Mouse (Mus musculus) kidney, adult 8-10 months (tissue): ENCODE measurements around the gene Cgas.

Experiments used
- DNase-seq, 2 experiments: peaks; one replicate each; pipeline ENCODE4 v3.0.0; 2022

Gene Cgas

DNA sequence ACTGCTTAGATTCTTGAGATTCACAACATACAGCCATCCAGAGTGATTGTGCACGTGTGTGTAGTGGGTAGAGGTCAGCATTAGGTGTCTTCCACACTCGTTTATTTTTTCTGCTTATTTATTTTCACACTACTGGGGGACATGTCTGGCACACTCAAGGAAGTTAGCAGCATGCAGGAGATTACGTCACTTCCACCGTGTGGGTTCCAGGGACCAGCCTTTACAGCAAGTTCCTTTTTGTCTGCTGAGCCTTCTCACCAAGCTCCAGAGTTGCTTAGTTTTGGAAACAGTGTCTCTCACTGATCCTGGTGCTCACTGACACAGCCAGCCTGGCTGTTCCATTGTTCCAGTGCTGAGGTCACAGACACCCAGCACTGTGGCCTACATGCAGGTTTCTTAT is 8.3 kb upstream of the Cgas start:
- no peak for DNase-seq

DNA sequence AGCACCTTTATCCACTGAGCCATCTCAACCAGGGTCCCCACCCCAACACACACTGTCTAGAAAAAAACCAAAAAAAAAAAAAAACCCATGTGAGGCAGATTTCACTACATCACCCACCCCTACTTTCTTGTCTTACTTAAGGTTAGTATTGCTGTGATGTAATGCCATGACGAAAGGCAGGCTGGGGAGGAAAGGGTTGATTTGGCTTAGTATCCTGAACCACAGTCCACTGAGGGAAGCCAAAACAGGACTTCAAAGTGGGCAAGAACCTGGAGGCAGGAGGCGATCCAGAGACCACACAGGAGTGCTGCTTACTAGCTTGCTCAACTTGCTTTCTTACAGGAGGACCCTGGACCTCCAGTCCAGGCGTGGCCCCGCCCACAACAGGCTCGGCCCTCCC is 7.4 kb upstream of the Cgas start:
- no peak for DNase-seq

DNA sequence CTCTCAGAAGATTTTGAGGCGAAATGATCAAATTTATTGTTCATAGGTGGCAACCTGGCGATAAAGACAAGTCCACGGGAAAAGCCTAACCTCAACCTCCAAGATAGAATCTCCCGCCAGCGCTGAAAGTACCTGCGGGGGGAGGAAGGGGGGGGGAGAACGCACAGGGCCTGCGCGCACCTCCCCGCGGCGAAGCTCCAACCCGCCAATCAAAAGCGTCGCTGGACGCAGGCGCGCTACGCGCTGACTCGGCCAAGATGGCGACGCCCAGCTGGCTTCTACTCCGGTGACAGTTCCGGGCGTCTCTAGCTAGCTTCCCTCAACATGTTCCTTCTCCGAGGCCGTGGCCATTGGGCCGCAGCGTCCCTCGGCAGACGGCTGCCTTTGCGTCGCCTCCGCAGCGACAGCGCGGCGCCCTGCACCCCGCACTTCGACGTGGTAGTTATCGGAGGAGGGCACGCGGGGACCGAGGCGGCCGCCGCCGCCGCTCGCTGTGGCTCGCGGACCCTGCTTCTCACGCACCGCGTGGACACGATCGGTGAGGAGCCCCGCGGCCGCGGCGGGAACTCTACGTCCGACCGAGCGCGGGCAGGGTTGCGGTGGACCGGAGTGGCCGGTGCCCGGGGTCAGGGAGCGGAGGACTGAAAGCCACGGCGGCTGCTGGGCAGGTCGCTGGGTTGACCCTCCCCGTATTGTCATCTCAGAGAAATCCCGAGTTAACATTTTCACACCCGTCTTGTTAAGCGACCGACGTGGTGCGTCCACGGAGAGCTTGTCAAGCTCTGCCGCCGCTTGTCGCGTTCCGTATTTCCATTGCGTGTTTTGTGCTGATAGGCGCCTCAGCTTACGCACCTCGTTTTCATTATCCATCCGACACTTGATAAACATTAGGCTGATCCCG is 5.2 kb upstream of the Cgas start, which contains the start of the genes Mto1 and Gm17324:
Gene Mto1 (plus strand): TSS at position 236 of the 901 bp plus-strand sequence.
Gene Gm17324 (minus strand): TSS at position 814 of the 901 bp plus-strand sequence.
- peak; percentile 84 for DNase-seq

DNA sequence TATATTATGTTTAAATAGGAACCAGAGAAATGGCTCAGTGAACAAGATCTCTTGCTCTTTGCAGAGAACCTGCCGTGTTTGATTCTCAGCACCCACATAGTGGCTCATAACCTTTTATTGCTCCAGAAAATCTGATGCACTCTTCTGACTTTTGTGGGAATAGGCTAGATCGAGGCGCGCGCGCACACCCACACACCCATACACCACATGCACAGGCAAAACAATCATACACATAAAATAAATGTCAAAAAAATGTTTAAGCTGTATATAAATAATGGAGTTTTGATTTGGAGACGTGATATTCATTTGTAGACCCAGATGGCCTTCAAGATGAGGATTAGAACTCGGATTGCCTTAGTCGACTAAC is 4.6 kb upstream of the Cgas start:
- no peak for DNase-seq

DNA sequence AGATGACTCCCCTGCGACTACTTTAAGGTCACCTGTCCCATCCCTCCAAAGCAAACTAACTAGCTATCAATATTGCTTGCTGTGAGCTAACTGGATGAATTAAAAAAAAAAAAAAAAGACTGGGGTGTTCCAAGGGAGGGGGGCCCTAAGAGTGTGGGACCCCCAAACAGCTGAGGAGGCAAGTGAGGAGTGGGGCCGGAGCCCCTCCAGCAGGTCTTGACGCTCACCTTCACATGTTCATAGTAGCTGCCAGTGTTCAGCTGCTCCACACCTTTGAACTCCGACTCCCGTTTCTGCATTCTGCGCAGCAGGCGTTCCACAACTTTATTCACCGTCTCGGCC is 829 bp downstream of the Cgas start:
- DNase-seq: no peak

DNA sequence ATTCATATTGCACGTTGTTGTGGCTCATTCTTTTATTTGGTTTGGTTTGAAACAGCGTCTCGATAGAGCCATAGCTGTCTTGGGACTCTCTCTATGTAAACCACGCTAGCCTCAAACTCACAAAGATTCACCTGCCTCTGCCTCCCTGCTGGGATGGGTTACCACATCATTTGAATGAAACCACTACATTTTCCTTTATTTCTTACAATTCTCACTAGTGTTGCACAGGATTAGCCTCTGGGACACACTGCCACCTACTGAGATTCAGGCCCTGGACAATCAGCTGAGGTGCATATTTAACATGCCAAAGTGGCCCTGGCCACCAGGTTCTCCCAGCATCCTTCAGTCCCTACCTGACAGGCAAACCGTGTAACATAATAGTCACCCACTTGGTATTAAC is 3.6 kb downstream of the Cgas start:
- no peak for DNase-seq

DNA sequence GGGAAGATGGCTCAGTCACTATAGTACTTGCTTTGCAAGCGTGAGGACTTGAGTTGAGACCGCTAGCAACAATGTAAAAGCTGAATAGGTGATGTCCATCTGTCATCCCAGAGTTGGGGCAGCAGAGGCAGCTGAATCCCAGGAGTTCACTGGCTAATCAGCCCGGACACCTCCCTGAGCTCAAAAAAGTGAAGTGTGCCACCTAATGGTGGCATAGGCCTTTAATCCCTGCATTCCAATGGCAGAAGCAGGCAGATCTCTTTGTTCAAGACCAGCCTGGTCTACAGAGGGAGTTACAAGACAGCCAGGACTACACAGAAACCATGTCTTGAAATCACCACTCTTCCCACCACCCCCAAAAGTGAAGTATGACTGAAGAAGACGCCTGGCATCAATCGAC is 10.6 kb downstream of the Cgas start:
- no peak for DNase-seq

DNA sequence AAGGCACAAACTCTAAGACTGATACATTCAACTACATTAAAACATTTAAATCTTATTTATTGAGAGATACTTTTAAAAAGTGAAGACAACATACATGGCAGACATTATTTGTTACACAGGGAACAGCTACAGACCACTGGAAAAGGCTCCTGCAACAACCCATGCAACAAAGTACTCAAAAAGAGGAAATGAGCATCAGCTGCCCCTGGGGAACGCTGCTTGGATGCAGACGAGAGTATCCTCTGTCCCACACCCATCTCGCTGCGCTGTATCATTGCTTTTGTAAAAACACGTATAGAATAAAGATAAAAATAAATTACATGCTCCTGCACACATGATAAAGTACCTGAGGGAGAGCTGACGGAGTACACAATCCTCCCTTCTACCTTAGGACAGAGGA is 12.6 kb downstream of the Cgas start:
- no peak for DNase-seq

DNA sequence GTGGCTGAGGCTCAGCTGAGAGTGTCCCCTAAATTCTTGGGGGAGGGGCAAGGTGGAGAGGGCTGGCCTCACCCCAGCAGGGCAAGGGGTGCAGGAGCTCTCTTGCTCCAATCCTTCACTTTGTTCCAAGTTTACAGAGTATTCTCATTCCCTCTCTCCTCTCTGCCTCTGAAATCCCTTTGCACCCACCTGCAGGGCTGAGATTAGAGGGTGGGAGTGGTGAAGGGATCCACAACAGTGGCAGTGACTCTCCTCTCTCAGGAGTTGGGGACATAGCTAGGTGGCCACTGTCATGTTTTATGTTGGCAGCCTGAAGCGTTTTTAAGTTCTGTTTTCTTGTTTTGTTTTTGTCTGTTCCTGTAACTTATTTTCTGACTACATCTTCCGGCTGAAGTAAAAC is 13.5 kb downstream of the Cgas start:
- DNase-seq: no peak

DNA sequence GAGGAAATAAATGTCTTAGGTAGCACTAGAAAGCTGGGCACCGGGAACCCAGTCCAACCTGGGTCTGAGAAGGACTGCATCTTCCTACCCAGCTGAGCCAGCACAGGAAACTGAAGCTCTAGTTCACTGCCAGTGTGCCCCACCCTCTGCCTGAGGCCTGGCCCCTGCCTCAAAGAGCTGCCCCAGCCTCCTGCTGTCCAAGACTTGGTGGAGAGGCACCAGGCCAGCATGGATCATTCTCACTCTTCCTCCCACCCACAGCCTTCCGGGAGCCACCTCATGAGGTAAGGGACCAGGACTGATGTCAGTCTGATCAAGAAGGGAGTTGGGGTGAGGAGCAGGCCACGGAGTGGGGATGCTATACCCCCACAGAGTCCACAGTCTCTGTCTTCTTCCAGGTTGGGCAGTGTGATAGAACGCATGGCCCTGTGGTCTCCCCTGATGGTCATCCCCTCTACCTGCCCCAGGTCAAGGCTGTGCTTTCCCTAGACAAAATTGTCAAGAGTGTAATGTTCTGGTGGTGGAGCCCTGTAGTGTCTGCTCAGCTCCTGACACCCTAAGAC is 14.1 kb downstream of the Cgas start:
- no peak for DNase-seq

DNA sequence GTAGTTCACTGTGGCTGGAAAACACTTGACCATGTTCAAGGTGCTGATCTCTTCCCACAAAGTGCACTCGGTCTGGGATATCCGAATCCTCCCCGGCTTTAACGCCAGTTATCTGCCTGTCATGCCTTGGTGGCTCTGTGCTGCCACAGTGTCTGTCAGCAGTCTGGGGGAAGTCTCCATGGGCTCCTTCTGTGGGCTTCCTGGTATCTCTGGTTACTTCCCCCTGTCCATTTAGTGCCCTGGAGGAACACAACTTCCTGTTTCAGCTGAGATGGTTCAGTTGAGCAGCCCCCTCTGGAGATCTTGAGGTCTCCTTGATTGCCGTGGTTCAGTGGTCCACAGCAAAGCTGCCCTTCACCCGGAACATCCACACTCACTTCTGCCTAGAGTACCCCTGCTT is 14.9 kb downstream of the Cgas start:
- no peak for DNase-seq

DNA sequence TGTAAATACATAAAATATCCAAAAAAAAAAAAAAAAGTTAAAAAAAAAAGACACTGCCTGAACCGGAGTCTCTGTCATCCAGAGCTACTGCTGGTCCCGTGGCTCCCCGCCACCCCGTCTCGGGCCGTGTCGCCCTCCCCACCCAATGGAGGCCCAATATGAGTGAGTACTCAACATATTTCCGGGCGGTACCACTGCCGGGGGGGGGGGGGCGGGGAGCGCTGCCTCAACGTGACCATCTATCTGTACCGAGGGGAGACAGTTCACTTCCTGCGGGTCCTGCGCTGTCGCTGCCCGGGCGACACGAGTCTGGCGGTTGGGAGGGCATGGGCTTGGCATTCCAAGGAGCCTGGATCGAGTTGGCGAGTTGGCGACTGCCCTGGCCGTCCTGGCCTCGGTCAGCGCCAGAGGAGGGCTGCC is 15.7 kb downstream of the Cgas start:
- DNase-seq: no peak

DNA sequence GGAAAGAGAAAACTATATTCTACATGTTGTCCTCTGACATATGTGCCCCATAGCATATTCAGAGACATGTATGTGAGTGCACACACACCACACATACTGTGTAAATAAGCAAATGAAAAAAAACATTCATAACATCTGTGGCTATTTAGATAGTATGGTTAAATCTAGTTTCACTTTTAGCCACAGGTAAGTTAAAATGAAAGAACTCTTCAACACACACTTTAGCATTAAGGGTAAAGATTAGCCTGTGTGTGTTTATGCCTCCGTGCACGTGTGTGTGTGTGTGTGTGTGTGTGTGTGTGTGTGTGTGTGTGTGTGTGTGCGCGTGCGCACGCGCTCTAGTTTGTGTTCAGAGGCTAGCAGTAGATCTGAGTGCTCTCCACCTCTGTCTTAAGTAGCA is 41.4 kb downstream of the Cgas start:
- DNase-seq: no peak

DNA sequence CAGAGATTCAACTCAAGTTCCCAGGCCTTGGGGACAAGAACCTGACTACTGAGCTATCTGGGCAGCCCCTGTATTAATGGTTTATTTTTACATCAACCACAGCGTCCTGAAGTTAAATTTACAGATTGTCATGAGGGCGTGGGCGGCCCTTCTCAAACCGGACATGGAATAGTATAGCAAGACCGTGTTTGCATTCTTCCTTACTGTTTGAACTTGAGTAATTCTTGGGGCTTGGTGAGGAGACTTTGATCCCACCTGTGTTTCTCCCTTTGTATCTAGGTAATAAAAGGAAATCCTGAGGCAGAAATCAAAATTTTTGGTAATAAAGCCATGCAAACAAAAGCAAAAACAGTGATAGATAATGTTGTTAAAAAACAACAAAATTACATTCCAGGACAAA is 42.5 kb downstream of the Cgas start:
- DNase-seq: no peak

DNA sequence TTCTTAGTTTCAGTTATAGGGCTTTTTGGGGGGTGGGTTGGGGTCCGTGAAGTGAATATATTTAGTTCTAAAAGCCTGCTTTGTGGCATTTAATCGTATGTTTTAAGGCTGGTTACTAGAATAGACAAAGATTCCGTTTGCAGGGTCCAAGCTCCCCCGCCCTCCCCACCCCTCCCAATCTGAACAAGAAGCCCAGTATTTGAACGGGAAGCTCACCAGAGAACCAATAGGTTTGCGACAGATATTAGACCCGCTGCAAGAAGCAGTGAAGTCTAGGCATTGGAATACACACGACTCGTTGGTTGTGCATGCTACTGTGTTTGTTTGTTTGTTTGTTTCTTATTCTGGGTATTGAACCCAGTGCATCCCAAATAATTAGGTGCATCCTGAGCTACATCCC is 46.5 kb downstream of the Cgas start:
- DNase-seq: no peak

DNA sequence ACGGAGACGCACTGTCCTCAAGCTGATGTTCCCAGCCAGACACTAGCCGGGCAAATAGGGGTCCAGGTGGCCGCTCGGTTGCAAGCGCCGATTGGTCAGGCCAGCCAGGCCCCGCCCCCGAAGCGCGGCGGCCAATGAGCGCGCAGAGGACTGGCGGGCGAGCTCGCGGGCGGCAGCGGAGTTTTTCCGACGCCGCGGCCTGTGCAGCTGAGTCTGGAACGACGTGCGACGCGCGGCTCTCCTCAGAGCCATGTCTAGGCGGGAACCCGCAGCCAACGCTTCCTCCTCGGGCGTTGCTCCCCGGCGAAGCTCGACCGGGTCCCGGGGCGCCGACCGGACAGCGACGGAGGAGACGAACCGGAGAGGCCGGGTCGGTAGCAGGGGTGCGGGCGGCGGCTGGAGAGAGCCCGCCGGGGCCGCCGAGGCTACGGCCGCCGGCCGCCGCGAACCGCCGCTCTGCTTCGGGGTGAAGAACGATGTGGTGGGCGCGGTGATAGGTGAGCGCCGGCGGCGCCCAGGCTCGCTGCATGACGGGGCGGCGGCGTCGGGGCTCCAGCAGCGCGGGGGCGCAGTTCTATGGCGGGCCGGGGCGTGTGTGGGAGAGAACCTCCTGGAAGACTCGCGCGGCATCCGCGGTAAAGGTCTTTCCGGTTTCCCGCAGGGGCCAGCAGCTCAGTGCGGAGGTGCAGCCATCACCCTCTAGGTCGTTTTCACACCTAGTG is 47.2 kb downstream of the Cgas start, which contains the start of gene Ddx43:
Gene Ddx43 (plus strand): TSS at position 148 of the 722 bp plus-strand sequence.
- peak; percentile 4 to 8 for DNase-seq

DNA sequence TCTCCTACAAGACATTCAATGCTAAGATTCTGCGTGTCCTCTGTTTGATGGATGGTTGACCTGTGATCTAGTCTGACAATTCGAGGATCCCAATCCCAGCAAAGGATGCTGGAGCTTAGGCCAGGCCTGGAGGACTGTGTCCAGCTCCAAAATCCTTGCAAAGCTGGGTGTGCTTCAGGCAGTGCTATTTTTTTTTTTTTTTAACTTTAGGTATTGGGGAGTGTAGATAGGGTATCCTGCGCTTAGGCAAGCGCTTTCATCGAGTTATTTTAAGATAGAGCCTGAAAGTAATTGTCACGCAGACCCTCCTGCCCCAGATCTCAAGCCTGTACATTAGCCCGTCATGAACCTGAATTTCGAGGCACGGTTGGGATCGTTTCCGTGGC is 47.8 kb downstream of the Cgas start:
- no peak for DNase-seq

DNA sequence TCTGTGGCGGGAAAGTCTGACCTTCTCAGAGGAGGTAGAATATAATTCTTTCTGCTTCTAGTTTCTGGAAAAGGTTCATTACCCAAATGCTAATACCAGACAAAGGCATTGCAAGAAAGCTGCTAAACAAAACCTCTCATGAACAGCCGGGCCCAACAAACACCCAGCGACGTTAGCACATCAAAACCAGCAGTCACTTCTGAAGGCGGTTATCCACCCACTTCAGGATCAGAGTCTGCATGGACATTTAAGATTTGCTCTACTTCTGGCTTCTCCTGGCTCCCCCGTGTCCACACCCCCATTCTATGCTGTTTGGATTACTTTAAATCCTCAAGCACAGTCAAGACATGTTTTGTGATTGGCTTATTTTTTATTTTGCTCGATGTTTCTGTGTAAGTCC is 48.4 kb downstream of the Cgas start:
- no peak for DNase-seq

DNA sequence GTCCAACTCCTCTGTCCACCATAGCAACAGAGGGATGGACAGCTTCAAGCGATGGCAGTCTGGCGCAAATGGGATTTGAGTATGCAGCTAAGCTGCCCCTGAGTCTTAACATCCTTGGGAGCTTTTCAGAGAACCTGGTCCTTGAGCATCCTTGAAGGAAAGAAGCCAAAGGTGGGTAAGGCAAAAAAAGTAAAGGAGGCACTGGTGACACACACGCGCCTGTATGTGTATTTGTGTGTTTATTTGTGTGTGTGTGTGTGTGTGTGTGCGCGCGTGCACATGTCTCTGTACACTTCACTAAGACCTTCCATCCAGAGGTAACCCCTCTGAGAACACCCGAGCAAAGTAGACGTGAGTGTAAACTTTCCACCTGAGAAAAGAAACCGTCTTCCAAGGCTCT is 49.3 kb downstream of the Cgas start:
- DNase-seq: no peak

DNA sequence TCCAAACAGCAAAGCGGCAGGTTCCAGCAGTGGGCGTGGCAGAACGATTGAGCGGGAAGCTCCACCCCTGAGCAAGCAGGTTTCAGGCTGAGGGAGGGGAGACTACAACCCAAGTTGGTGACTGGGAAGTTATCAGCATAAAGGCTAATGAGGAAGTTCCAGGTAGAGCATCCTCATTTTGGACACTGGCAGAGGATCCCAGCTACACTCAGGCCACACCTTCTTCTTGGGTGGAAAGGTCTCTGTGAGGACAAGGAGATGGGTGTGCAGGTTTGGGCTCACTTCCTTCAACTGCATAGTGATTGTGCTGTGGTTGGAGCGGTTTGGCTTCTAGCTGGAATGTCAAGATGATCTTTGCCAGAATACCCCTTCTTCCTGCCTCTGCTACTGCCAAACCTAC is 53.1 kb downstream of the Cgas start:
- DNase-seq: no peak

DNA sequence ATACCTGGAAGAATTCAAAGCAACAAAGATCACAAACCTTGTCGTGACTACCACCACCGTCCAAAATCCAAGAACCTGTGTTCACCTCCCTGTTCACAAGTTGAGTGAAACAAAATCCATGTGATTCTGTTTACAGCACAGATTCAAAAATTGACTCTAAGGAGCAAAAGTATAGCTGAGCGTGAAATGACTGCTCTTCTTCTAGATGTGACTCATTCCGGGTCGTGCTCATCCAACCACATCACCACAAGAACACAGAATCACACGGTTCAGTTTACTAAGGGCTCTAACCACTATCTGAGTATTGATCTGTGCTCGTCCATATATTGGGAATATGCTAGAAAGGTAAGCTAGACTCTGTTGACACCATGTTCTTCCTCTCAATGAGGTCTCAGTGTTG is 56.1 kb downstream of the Cgas start:
- no peak for DNase-seq

DNA sequence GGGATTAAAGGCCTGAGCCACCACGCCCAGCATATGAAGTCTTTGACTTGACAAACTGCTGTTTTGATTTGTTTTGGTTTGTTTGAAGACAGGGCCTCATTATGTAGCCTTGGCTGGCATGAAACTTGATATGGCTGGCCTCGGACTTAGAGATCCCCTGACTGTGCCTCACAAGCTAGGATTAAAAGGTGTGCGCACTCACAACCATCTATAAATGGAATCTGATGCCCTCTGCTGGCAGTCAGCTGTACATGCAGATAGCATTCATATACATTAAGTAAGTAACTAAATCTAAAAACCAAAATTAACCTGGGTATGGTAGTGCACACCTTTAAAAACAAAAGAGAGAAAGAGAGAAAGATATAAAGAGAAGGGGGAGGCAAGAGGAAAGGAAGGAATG is 57.1 kb downstream of the Cgas start:
- DNase-seq: peak in 1 of 2 experiments; percentile 25
